Mouse (Mus musculus) hindbrain, embryonic 11.5 days (tissue): ENCODE measurements around the gene Rab35. TPM values are rescaled to one million over a fixed set of nuclear protein-coding genes. Genes with fewer than 3 reads are reported as not detected.

ENCODE experiments used
- ATAC-seq: fragments of 200-750 bp; cut with Nextera tagmentation; 2 replicates; pipeline ENCODE4 v1.8.0; 2017; ENCODE audit warnings: mild to moderate bottlenecking, moderate TSS enrichment, moderate library complexity; ENCODE audit not compliant: low FRiP score
- DNase-seq: peaks from one replicate; pipeline ENCODE4 v3.0.0-alpha.2; 2015; ENCODE audit warnings: low spot score
- H3K27ac ChIP-seq: fragments of 300-500 bp; sonication (generic); 2 replicates; pipeline ENCODE4 v1.5.1; 2014; ENCODE audit warnings: mild to moderate bottlenecking, low read depth, low read length
- H3K27me3 ChIP-seq: fragments of 300-500 bp; sonication (generic); 2 replicates; pipeline ENCODE4 v1.6.1; 2014; ENCODE audit warnings: mild to moderate bottlenecking, low read length, moderate library complexity, mixed read lengths; ENCODE audit not compliant: control insufficient read depth, insufficient read depth
- H3K36me3 ChIP-seq: fragments of 300-500 bp; sonication (generic); 2 replicates; pipeline ENCODE4 v1.6.1; 2014; ENCODE audit warnings: mild to moderate bottlenecking, low read length, moderate library complexity, mixed read lengths; ENCODE audit not compliant: control insufficient read depth, insufficient read depth
- H3K4me1 ChIP-seq: fragments of 300-500 bp; sonication (generic); replicated peaks from 2 replicates; pipeline ENCODE4 v1.6.1; 2014; ENCODE audit warnings: low read length, mixed read lengths; ENCODE audit not compliant: control insufficient read depth, insufficient read depth
- H3K4me2 ChIP-seq: fragments of 300-500 bp; sonication (generic); replicated peaks from 2 replicates; pipeline ENCODE4 v1.6.1; 2014; ENCODE audit warnings: mild to moderate bottlenecking, low read depth, low read length
- H3K4me3 ChIP-seq: fragments of 300-500 bp; sonication (generic); 2 replicates; pipeline ENCODE4 v1.5.1; 2014; ENCODE audit warnings: low read depth, low read length
- H3K9ac ChIP-seq: fragments of 300-500 bp; sonication (generic); 2 replicates; pipeline ENCODE4 v1.6.1; 2014; ENCODE audit warnings: low read depth, low read length
- H3K9me3 ChIP-seq: fragments of 300-500 bp; sonication (generic); 2 replicates; pipeline ENCODE4 v1.6.1; 2016; ENCODE audit warnings: low read length; ENCODE audit not compliant: control insufficient read depth
- WGBS: fragments of 180-500 bp; shearing (Covaris S2); extraction: QIAGEN DNeasy Blood & Tissue Kit; methylation state at CpG from one replicate; pipeline ENCODE4 v1.1.7; 2014; 5-methylcytosine and 5-hydroxymethylcytosine counted together
- polyA plus RNA-seq: library from polyadenylated mRNA; unstranded; fragments of >200 nt; fragmentation: Nextera tagmentation; extraction: Ambion mirVana; gene quantifications from 2 replicates; pipeline ENCODE4 v1.2.1, GENCODE M21; 2014

The Rab35 gene
- polyA plus RNA-seq, 1 experiment from 2014 or later, result 18.8 TPM

GRCm38 (mm10) chr5:115614948-115615347 is 16.8 kb upstream of the Rab35 start:
- Histone ChIP-seq H3K4me3 (no peak overlapping the region), H3K36me3 (peaks cover 40% of the 10 kb centered on the region), H3K4me2 (no peak overlapping the region), H3K27ac (no peak overlapping the region), H3K9me3 (no peaks in the 10 kb centered on the region), H3K4me1 (no peaks in the 10 kb centered on the region), H3K27me3 (no peaks in the 10 kb centered on the region), H3K9ac (no peak overlapping the region)
- ATAC-seq (no peak), DNase-seq (peak; percentile 57)
- WGBS, result 78% methylated on average over 7 of the region's 7 CpGs

- H3K4me1 ChIP-seq, result no peaks in the 10 kb centered on the region
- no peaks in the 10 kb centered on the region for H3K27me3 ChIP-seq
- ATAC-seq (no peak), DNase-seq (no peak)
- no peaks in the 10 kb centered on the region for H3K9me3 ChIP-seq
- H3K9ac ChIP-seq, result no peak overlapping the region
- no peak overlapping the region for H3K4me3 ChIP-seq
- no peak overlapping the region for H3K27ac ChIP-seq
- no peak overlapping the region for H3K4me2 ChIP-seq
- 96% methylated on average over 15 of the region's 15 CpGs for WGBS
- H3K36me3 ChIP-seq, result peaks cover 21% of the 10 kb centered on the region
Measured at GRCm38 (mm10) chr5:115619690-115620089, 12.0 kb upstream of the Rab35 start.

- H3K4me3 ChIP-seq, result no peak overlapping the region
- H3K4me2 ChIP-seq, result no peak overlapping the region
- ATAC-seq (no peak), DNase-seq (no peak)
- H3K9ac ChIP-seq, result no peak overlapping the region
- H3K27ac ChIP-seq, result no peak overlapping the region
- WGBS, result 89% methylated on average over 7 of the region's 7 CpGs
- peaks cover 2% of the 10 kb centered on the region for H3K36me3 ChIP-seq
- H3K4me1 ChIP-seq, result no peaks in the 10 kb centered on the region
- H3K27me3 ChIP-seq, result no peaks in the 10 kb centered on the region
- H3K9me3 ChIP-seq, result no peaks in the 10 kb centered on the region
Measured at GRCm38 (mm10) chr5:115622686-115623085, 9.0 kb upstream of the Rab35 start.

GRCm38 (mm10) chr5:115623694-115624440 is 7.8 kb upstream of the Rab35 start:
- no peaks in the 10 kb centered on the region for H3K9me3 ChIP-seq
- H3K4me1 ChIP-seq, result no peaks in the 10 kb centered on the region
- DNase-seq (no peak), ATAC-seq (no peak)
- WGBS, result 71% methylated on average over 9 of the region's 9 CpGs
- H3K27ac ChIP-seq, result no peak overlapping the region
- H3K4me2 ChIP-seq, result no peak overlapping the region
- H3K9ac ChIP-seq, result no peak overlapping the region
- no peak overlapping the region for H3K4me3 ChIP-seq
- H3K27me3 ChIP-seq, result no peaks in the 10 kb centered on the region
- no peaks in the 10 kb centered on the region for H3K36me3 ChIP-seq

GRCm38 (mm10) chr5:115626237-115626886 is 5.3 kb upstream of the Rab35 start:
- no peak overlapping the region for H3K9ac ChIP-seq
- no peaks in the 10 kb centered on the region for H3K9me3 ChIP-seq
- no peaks in the 10 kb centered on the region for H3K4me1 ChIP-seq
- no peak for ATAC-seq
- WGBS, result 92% methylated on average over 10 of the region's 10 CpGs
- no peak overlapping the region for H3K27ac ChIP-seq
- H3K4me3 ChIP-seq, result no peak overlapping the region
- no peaks in the 10 kb centered on the region for H3K36me3 ChIP-seq
- H3K27me3 ChIP-seq, result no peaks in the 10 kb centered on the region
- no peak for DNase-seq
- H3K4me2 ChIP-seq, result no peak overlapping the region

GRCm38 (mm10) chr5:115628083-115628482 is 3.6 kb upstream of the Rab35 start:
- Histone ChIP-seq H3K9me3 (no peaks in the 10 kb centered on the region), H3K36me3 (no peaks in the 10 kb centered on the region), H3K4me1 (peaks cover 4% of the 10 kb centered on the region; the same call in 1 of the 2 replicates), H3K27ac (no peak overlapping the region), H3K4me3 (no peak overlapping the region), H3K9ac (no peak overlapping the region), H3K27me3 (no peaks in the 10 kb centered on the region), H3K4me2 (no peak overlapping the region)
- WGBS, result 84% methylated on average over 8 of the region's 8 CpGs
- DNase-seq, result no peak
- ATAC-seq, result no peak

GRCm38 (mm10) chr5:115629672-115630071 is 2.0 kb upstream of the Rab35 start:
- 92% methylated on average over 4 of the region's 4 CpGs for WGBS
- ATAC-seq (no peak), DNase-seq (no peak)
- H3K4me2 ChIP-seq, result no peak overlapping the region
- no peaks in the 10 kb centered on the region for H3K9me3 ChIP-seq
- H3K4me1 ChIP-seq, result peaks cover 4% of the 10 kb centered on the region; the same call in 1 of the 2 replicates
- no peaks in the 10 kb centered on the region for H3K27me3 ChIP-seq
- H3K36me3 ChIP-seq, result no peaks in the 10 kb centered on the region
- no peak overlapping the region for H3K9ac ChIP-seq
- H3K27ac ChIP-seq, result no peak overlapping the region
- no peak overlapping the region for H3K4me3 ChIP-seq

- Histone ChIP-seq H3K4me2 (no peak overlapping the region), H3K9ac (no peak overlapping the region), H3K36me3 (no peaks in the 10 kb centered on the region), H3K27me3 (no peaks in the 10 kb centered on the region), H3K4me3 (no peak overlapping the region), H3K4me1 (peaks cover 4% of the 10 kb centered on the region; the same call in 1 of the 2 replicates), H3K9me3 (no peaks in the 10 kb centered on the region), H3K27ac (no peak overlapping the region)
- ATAC-seq (no peak), DNase-seq (no peak)
- WGBS, result 46% methylated on average over 5 of the region's 5 CpGs
Measured at GRCm38 (mm10) chr5:115630291-115630690, 1.4 kb upstream of the Rab35 start.

GRCm38 (mm10) chr5:115632358-115632714 is 628 bp downstream of the Rab35 start:
- DNase-seq (peak; percentile 55), ATAC-seq (no peak; the same call in 1 of the 2 replicates)
- Histone ChIP-seq H3K27me3 (no peaks in the 10 kb centered on the region), H3K4me1 (peaks cover 4% of the 10 kb centered on the region; the same call in 1 of the 2 replicates), H3K4me2 (peak overlapping the region; percentile 40), H3K27ac (peak overlapping the region; percentile 84; the same call in 1 of the 2 replicates), H3K36me3 (no peaks in the 10 kb centered on the region), H3K9ac (peak overlapping the region; percentile 79), H3K9me3 (no peaks in the 10 kb centered on the region), H3K4me3 (peak overlapping the region; percentile 86)
- WGBS, result 2% methylated on average over 21 of the region's 30 CpGs
